ENCODE assay signal across 27 mouse cellular contexts in genomic region chr11:71404361-71404760, GRCm38 (mm10).
"Had no signal": no experiment of that assay in that cellular context is flagged by ENCODE, and none has a peak within 500 bp of the region (broad histone marks: within the 10 kb centered on the region; RNA-seq: fewer than 3 reads in every experiment).

No protein-coding gene starts in this region.

- ATAC-seq: inflammation-experienced regulatory T-cells, adult 6 months; intestine, embryonic 15.5 days; intestine, postnatal 0 days; liver, postnatal 0 days had no signal

- H3K4me3 ChIP-seq: heart, adult 2 months; heart, embryonic 13.5 days; heart, embryonic 15.5 days; hindbrain, embryonic 13.5 days; hindbrain, embryonic 15.5 days; intestine, embryonic 15.5 days; layer of hippocampus, adult 2 months; left cerebral cortex, adult 2 months; limb, embryonic 10.5 days; limb, embryonic 12.5 days; liver, embryonic 13.5 days; liver, embryonic 15.5 days had no signal

- H3K9ac ChIP-seq: heart, embryonic 13.5 days; heart, embryonic 15.5 days; hindbrain, embryonic 13.5 days; hindbrain, embryonic 15.5 days; intestine, embryonic 15.5 days; limb, embryonic 12.5 days; liver, embryonic 13.5 days; liver, embryonic 15.5 days; liver, postnatal 0 days had no signal

- H3K36me3 ChIP-seq: heart, embryonic 13.5 days; heart, embryonic 15.5 days; hindbrain, embryonic 13.5 days; hindbrain, embryonic 15.5 days; intestine, embryonic 15.5 days; limb, embryonic 10.5 days; limb, embryonic 12.5 days; liver, embryonic 13.5 days; liver, embryonic 15.5 days had no signal

- H3K4me2 ChIP-seq: heart, embryonic 11.5 days; heart, embryonic 13.5 days; heart, embryonic 15.5 days; hindbrain, embryonic 13.5 days; hindbrain, embryonic 15.5 days; intestine, embryonic 15.5 days; limb, embryonic 12.5 days; liver, embryonic 11.5 days; liver, embryonic 13.5 days; liver, embryonic 15.5 days had no signal

- H3K27me3 ChIP-seq: heart, embryonic 13.5 days; heart, embryonic 15.5 days; hindbrain, embryonic 13.5 days; hindbrain, embryonic 15.5 days; intestine, embryonic 15.5 days; limb, embryonic 12.5 days; liver, embryonic 13.5 days; liver, embryonic 15.5 days had no signal

- H3K27ac ChIP-seq: heart, adult 2 months; heart, embryonic 13.5 days; heart, embryonic 15.5 days; hindbrain, embryonic 13.5 days; hindbrain, embryonic 15.5 days; intestine, embryonic 15.5 days; layer of hippocampus, adult 2 months; left cerebral cortex, adult 2 months; limb, embryonic 10.5 days; limb, embryonic 12.5 days; liver, embryonic 13.5 days; liver, embryonic 15.5 days had no signal

- H3K4me1 ChIP-seq: heart, embryonic 13.5 days; heart, embryonic 15.5 days; intestine, embryonic 15.5 days; limb, embryonic 10.5 days; limb, embryonic 12.5 days; liver, embryonic 13.5 days; liver, embryonic 15.5 days had no signal

- DNase-seq: gastrocnemius, postnatal 14 days; gastrocnemius, postnatal 36 days; heart, adult 2 months; heart, postnatal 14 days; heart, postnatal 36 days; kidney, adult 18-20 months; kidney, adult 8-10 months; kidney, postnatal 10 days; kidney, postnatal 25 days; kidney, postnatal 4 days; liver; liver, embryonic 13.5 days; liver, postnatal 0 days had no signal

- H3K9me3 ChIP-seq: heart, embryonic 13.5 days; heart, embryonic 15.5 days; hindbrain, embryonic 13.5 days; hindbrain, embryonic 15.5 days; intestine, embryonic 15.5 days; limb, embryonic 10.5 days; limb, embryonic 12.5 days; liver, embryonic 13.5 days; liver, embryonic 15.5 days had no signal
